Mouse (Mus musculus) embryonic facial prominence, embryonic 14.5 days (tissue): ENCODE measurements around the gene Rnf181. TPM values are rescaled to one million over a fixed set of nuclear protein-coding genes. Genes with fewer than 3 reads are reported as not detected.
A peak's percentile ranks its signal among the peaks of the same experiment; 100 is the strongest.

Experiments
- ATAC-seq: fragments of 200-750 bp; cut with Nextera tagmentation; 2 replicates; pipeline ENCODE4 v1.8.0; 2017; ENCODE audit warnings: low read depth, moderate number of reproducible peaks, moderate TSS enrichment
- DNase-seq: peaks from one replicate; pipeline ENCODE4 v3.0.0-alpha.2; 2015; ENCODE audit warnings: low spot score
- H3K27ac ChIP-seq: fragments of 300-500 bp; sonication (generic); replicated peaks from 2 replicates; pipeline ENCODE4 v1.5.1; 2014; ENCODE audit warnings: low read depth, mild to moderate bottlenecking, low read length, moderate library complexity
- H3K27me3 ChIP-seq: fragments of 300-500 bp; sonication (generic); replicated peaks from 2 replicates; pipeline ENCODE4 v1.6.1; 2014; ENCODE audit warnings: low read length; ENCODE audit not compliant: control insufficient read depth, insufficient read depth
- H3K36me3 ChIP-seq: fragments of 300-500 bp; sonication (generic); 2 replicates; pipeline ENCODE4 v1.6.1; 2014; ENCODE audit warnings: low read length, mixed read lengths; ENCODE audit not compliant: control insufficient read depth, insufficient read depth
- H3K4me1 ChIP-seq: fragments of 300-500 bp; sonication (generic); 2 replicates; pipeline ENCODE4 v1.6.1; 2014; ENCODE audit warnings: antibody characterized with exemption, low read length; ENCODE audit not compliant: control insufficient read depth, insufficient read depth
- H3K4me2 ChIP-seq: fragments of 300-500 bp; sonication (generic); 2 replicates; pipeline ENCODE4 v1.6.1; 2014; ENCODE audit warnings: low read depth, mild to moderate bottlenecking, low read length, moderate library complexity, mixed read lengths
- H3K4me3 ChIP-seq: fragments of 300-500 bp; sonication (generic); 2 replicates; pipeline ENCODE4 v1.5.1; 2014; ENCODE audit warnings: low read depth, mild to moderate bottlenecking, low read length
- H3K9ac ChIP-seq: fragments of 300-500 bp; sonication (generic); 2 replicates; pipeline ENCODE4 v1.6.1; 2014; ENCODE audit warnings: low read depth, mild to moderate bottlenecking, low read length, moderate library complexity, mixed read lengths
- H3K9me3 ChIP-seq: fragments of 300-500 bp; sonication (generic); 2 replicates; pipeline ENCODE4 v1.6.1; 2016; ENCODE audit warnings: low read length; ENCODE audit not compliant: control insufficient read depth
- WGBS: fragments of 180-500 bp; shearing (Covaris S2); extraction: QIAGEN DNeasy Blood & Tissue Kit; methylation state at CpG from one replicate; pipeline ENCODE4 v1.1.7; 2014; 5-methylcytosine and 5-hydroxymethylcytosine counted together
- polyA plus RNA-seq: library from polyadenylated mRNA; unstranded; fragments of >200 nt; fragmentation: Nextera tagmentation; extraction: Ambion mirVana; gene quantifications from 2 replicates; pipeline ENCODE4 v1.2.1, GENCODE M21; 2014

The Rnf181 gene
- polyA plus RNA-seq, 1 experiment from 2014 or later, result 79.9 TPM

GRCm38 (mm10) chr6:72405356-72405755 is 38.6 kb upstream of the Rnf181 start:
- DNase-seq (no peak), ATAC-seq (no peak)
- H3K9ac ChIP-seq, result no peak overlapping the region
- no peaks in the 10 kb centered on the region for H3K27me3 ChIP-seq
- H3K4me2 ChIP-seq, result no peak overlapping the region
- H3K36me3 ChIP-seq, result no peaks in the 10 kb centered on the region
- H3K4me3 ChIP-seq, result no peak overlapping the region
- no peaks in the 10 kb centered on the region for H3K4me1 ChIP-seq
- H3K27ac ChIP-seq, result no peak overlapping the region
- H3K9me3 ChIP-seq, result no peaks in the 10 kb centered on the region
- 63% methylated on average over 7 of the region's 7 CpGs for WGBS

DNA sequence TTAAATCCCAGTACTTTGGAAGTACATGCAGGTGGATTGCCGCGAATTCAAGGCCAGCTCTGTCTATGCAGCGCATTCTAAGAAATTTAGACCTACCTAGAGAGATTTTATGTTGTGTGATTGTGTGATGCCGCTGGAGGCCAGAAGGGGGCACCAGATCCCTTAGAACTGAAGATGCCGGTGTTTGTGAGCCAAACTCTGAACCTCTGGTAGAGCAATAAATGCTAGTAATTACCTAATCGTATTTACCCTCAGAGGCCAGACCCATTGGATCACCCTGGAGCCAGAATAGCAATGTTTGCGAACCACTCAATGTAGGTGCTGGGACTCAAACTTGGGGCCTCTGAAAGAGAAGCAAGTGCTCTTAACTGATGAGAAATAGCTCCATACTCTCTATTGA is 35.1 kb upstream of the Rnf181 start:
- Histone ChIP-seq H3K27ac (no peak overlapping the region), H3K4me1 (no peaks in the 10 kb centered on the region), H3K4me2 (no peak overlapping the region), H3K27me3 (no peaks in the 10 kb centered on the region), H3K9me3 (no peaks in the 10 kb centered on the region), H3K9ac (no peak overlapping the region), H3K36me3 (no peaks in the 10 kb centered on the region), H3K4me3 (no peak overlapping the region)
- ATAC-seq, result no peak
- peak; percentile 66 for DNase-seq
- WGBS, result 21% methylated on average over 7 of the region's 7 CpGs

GRCm38 (mm10) chr6:72399967-72400366 is 33.2 kb upstream of the Rnf181 start:
- WGBS, result 55% methylated on average over 2 of the region's 2 CpGs
- Histone ChIP-seq H3K9me3 (no peaks in the 10 kb centered on the region), H3K4me3 (no peak overlapping the region), H3K4me2 (no peak overlapping the region), H3K27me3 (no peaks in the 10 kb centered on the region), H3K4me1 (no peaks in the 10 kb centered on the region), H3K36me3 (no peaks in the 10 kb centered on the region), H3K9ac (no peak overlapping the region), H3K27ac (no peak overlapping the region)
- DNase-seq, result no peak
- ATAC-seq, result no peak

- no peaks in the 10 kb centered on the region for H3K4me1 ChIP-seq
- H3K4me2 ChIP-seq, result no peak overlapping the region
- H3K9me3 ChIP-seq, result no peaks in the 10 kb centered on the region
- ATAC-seq, result no peak
- H3K27me3 ChIP-seq, result no peaks in the 10 kb centered on the region
- H3K27ac ChIP-seq, result no peak overlapping the region
- H3K4me3 ChIP-seq, result no peak overlapping the region
- no peak for DNase-seq
- no peaks in the 10 kb centered on the region for H3K36me3 ChIP-seq
- H3K9ac ChIP-seq, result no peak overlapping the region
- 69% methylated on average over 10 of the region's 10 CpGs for WGBS
Observed at GRCm38 (mm10) chr6:72396837-72397251, 30.1 kb upstream of the Rnf181 start.

DNA sequence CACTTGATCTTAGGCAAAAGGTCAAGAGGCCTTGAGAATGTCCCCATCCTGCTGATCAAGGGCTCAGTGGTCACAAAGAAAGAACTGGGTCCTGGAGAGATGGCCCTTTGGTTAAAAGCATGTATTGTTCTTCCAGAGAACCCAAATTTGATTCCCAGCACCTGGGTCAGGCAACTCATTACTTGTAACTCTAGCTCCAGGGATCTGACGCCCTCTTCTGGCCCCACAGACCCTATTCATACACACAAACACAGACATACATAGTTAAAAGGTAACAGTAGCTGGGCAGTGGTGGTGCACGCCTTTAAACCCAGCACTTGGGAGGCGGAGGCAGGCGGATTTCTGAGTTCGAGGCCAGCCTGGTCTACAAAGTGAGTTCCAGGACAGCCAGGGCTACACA is 25.6 kb upstream of the Rnf181 start:
- no peak for ATAC-seq
- H3K9ac ChIP-seq, result no peak overlapping the region
- H3K4me3 ChIP-seq, result no peak overlapping the region
- no peak overlapping the region for H3K27ac ChIP-seq
- WGBS, result 90% methylated on average over 5 of the region's 5 CpGs
- no peaks in the 10 kb centered on the region for H3K9me3 ChIP-seq
- peaks cover 16% of the 10 kb centered on the region for H3K36me3 ChIP-seq
- no peaks in the 10 kb centered on the region for H3K27me3 ChIP-seq
- no peak for DNase-seq
- peaks cover 14% of the 10 kb centered on the region; the same call in 1 of the 2 replicates for H3K4me1 ChIP-seq
- no peak overlapping the region for H3K4me2 ChIP-seq

- Histone ChIP-seq H3K4me3 (peak overlapping the region; percentile 52), H3K4me1 (peaks cover 14% of the 10 kb centered on the region; the same call in 1 of the 2 replicates), H3K27me3 (no peaks in the 10 kb centered on the region), H3K9me3 (no peaks in the 10 kb centered on the region), H3K36me3 (peaks cover 25% of the 10 kb centered on the region), H3K4me2 (peak overlapping the region; percentile 74), H3K27ac (peak overlapping the region; percentile 90), H3K9ac (peak overlapping the region; percentile 75)
- 15% methylated on average over 11 of the region's 12 CpGs for WGBS
- peak; percentile 17 for ATAC-seq
- DNase-seq, result peak; percentile 62
Observed at GRCm38 (mm10) chr6:72390795-72391521, 24.2 kb upstream of the Rnf181 start.

GRCm38 (mm10) chr6:72389941-72390771 is 23.4 kb upstream of the Rnf181 start, which contains the start of gene Vamp8:
Vamp8 (minus strand) TSS chr6:72390703.
- peaks cover 14% of the 10 kb centered on the region; the same call in 1 of the 2 replicates for H3K4me1 ChIP-seq
- H3K36me3 ChIP-seq, result peaks cover 32% of the 10 kb centered on the region
- H3K9me3 ChIP-seq, result no peaks in the 10 kb centered on the region
- H3K4me3 ChIP-seq, result peak within 1 kb of the TSS; percentile 52
- no peaks in the 10 kb centered on the region for H3K27me3 ChIP-seq
- WGBS, result under 1% methylated on average over 23 of the region's 33 CpGs
- DNase-seq (peak; percentile 84), ATAC-seq (peak; percentile 87)
- peak within 1 kb of the TSS; percentile 75 for H3K9ac ChIP-seq
- H3K27ac ChIP-seq, result peak within 1 kb of the TSS; percentile 90
- peak within 1 kb of the TSS; percentile 74 for H3K4me2 ChIP-seq

- 20% methylated on average over 13 of the region's 13 CpGs for WGBS
- ATAC-seq (peak; percentile 34; the same call in 1 of the 2 replicates), DNase-seq (no peak)
- Histone ChIP-seq H3K36me3 (peaks cover 39% of the 10 kb centered on the region), H3K4me1 (peaks cover 14% of the 10 kb centered on the region; the same call in 1 of the 2 replicates), H3K27ac (peak overlapping the region; percentile 90), H3K4me2 (peak overlapping the region; percentile 74), H3K9me3 (no peaks in the 10 kb centered on the region), H3K9ac (peak overlapping the region; percentile 75), H3K4me3 (peak overlapping the region; percentile 52), H3K27me3 (no peaks in the 10 kb centered on the region)
Observed at GRCm38 (mm10) chr6:72389471-72389940, 22.8 kb upstream of the Rnf181 start.
